Mouse (Mus musculus) heart, embryonic 10.5 days (tissue): ENCODE measurements at regions not wholly inside any gene's neighbourhood (a gene's known extent, or its start where the extent isn't known, plus 50 kb on each side); places are given as distances from the start of the nearest gene placed in this dataset.

ENCODE experiments used
- DNase-seq: peaks from one replicate; pipeline ENCODE4 v3.0.0-alpha.2; 2017; ENCODE audit warnings: low spot score
- H3K27ac ChIP-seq: fragments of 300-500 bp; sonication (generic); 2 replicates; pipeline ENCODE4 v1.5.1; 2016; ENCODE audit warnings: mild to moderate bottlenecking
- H3K27me3 ChIP-seq: fragments of 300-500 bp; sonication (generic); 2 replicates; pipeline ENCODE4 v1.6.1; 2016; ENCODE audit warnings: mild to moderate bottlenecking; ENCODE audit not compliant: poor library complexity, insufficient read depth, severe bottlenecking
- H3K36me3 ChIP-seq: fragments of 300-500 bp; sonication (generic); 2 replicates; pipeline ENCODE4 v1.6.1; 2016; ENCODE audit warnings: mild to moderate bottlenecking, moderate library complexity
- H3K4me1 ChIP-seq: fragments of 300-500 bp; sonication (generic); 2 replicates; pipeline ENCODE4 v1.6.1; 2016; ENCODE audit warnings: mild to moderate bottlenecking
- H3K4me3 ChIP-seq: fragments of 300-500 bp; sonication (generic); 2 replicates; pipeline ENCODE4 v1.5.1; 2016; ENCODE audit warnings: mild to moderate bottlenecking, moderate library complexity
- H3K9me3 ChIP-seq: fragments of 300-500 bp; sonication (generic); 2 replicates; pipeline ENCODE4 v1.6.1; 2016; ENCODE audit warnings: mild to moderate bottlenecking, moderate library complexity
- WGBS: fragments of 180-500 bp; shearing (Covaris S2); methylation state at CpG from one replicate; pipeline ENCODE4 v1.1.7; 2016; 5-methylcytosine and 5-hydroxymethylcytosine counted together

GRCm38 (mm10) chr15:96755951-96756350 lies 56.4 kb upstream of the Slc38a2 start:
- DNase-seq, result no peak
- Histone ChIP-seq H3K27ac (no peak overlapping the region), H3K27me3 (no peaks in the 10 kb centered on the region), H3K9me3 (no peaks in the 10 kb centered on the region), H3K4me3 (no peak overlapping the region), H3K36me3 (no peaks in the 10 kb centered on the region), H3K4me1 (peaks cover 18% of the 10 kb centered on the region)
- 75% methylated on average over 6 of the region's 6 CpGs for WGBS

GRCm38 (mm10) chr15:96755322-96755942 lies 55.9 kb upstream of the Slc38a2 start:
- Histone ChIP-seq H3K27me3 (no peaks in the 10 kb centered on the region), H3K4me3 (no peak overlapping the region), H3K9me3 (no peaks in the 10 kb centered on the region), H3K4me1 (peaks cover 18% of the 10 kb centered on the region), H3K27ac (no peak overlapping the region), H3K36me3 (no peaks in the 10 kb centered on the region)
- DNase-seq, result no peak
- WGBS, result 93% methylated on average over 13 of the region's 13 CpGs

DNA sequence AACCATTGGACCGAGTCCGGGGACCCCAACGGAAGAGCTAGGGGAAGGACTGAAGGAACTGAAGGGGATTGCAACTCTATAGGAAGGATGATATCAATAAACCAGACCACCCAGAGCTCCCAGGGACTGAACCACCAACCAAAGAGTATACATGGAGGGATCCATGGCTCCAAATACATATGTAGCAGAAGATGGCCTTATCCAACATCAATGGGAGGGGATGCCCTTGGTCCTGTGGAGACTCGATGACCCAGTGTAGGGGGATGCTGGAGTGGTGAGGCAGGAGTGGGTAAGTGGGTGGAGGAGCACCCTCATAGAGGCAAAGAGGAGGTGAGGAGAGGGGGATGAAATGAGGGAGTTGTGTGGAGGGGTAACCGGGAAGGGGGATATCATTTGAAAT lies 54.5 kb upstream of the Slc38a2 start:
- H3K4me3 ChIP-seq, result no peak overlapping the region
- H3K27ac ChIP-seq, result no peak overlapping the region
- H3K4me1 ChIP-seq, result peaks cover 28% of the 10 kb centered on the region
- DNase-seq, result no peak
- no peaks in the 10 kb centered on the region for H3K9me3 ChIP-seq
- H3K27me3 ChIP-seq, result no peaks in the 10 kb centered on the region
- H3K36me3 ChIP-seq, result no peaks in the 10 kb centered on the region
- 89% methylated on average over 5 of the region's 5 CpGs for WGBS

DNA sequence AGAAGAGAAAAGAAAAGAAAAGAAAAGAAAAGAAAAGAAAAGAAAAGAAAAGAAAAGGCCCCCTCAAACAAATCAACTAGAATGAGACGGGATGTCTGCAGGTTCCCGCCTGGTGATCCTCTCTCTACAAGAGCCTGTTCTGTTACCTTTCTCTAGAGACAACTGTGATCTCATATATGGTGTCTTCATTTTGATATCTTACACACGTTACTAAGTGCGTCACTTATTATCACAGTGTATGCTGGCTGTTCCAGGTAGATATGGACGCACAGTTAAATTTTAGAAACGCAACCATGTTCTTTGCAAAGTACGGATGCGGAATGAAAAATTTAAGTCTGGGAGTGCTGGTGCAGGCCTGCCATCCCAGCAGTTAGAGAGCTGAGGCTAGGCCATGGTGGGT lies 53.2 kb upstream of the Slc38a2 start:
- peaks cover 30% of the 10 kb centered on the region for H3K4me1 ChIP-seq
- WGBS, result 88% methylated on average over 8 of the region's 8 CpGs
- no peaks in the 10 kb centered on the region for H3K36me3 ChIP-seq
- no peaks in the 10 kb centered on the region for H3K9me3 ChIP-seq
- no peak overlapping the region for H3K4me3 ChIP-seq
- DNase-seq, result no peak
- no peaks in the 10 kb centered on the region for H3K27me3 ChIP-seq
- H3K27ac ChIP-seq, result no peak overlapping the region

DNA sequence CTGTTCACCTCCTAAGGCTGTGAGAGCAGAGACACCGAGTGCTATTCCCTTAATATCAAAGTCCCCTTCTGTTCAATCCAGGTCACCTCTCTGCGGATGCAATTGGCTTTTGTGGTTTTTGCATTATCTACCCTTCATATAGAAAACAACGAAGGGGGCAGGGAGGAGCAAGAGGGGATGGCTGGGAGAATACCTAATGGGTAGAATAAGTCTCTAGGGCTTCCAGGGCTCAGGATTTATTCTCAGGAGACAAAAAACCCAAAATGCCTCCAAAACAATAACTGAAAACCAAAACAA lies 52.5 kb upstream of the Slc38a2 start:
- no peaks in the 10 kb centered on the region for H3K36me3 ChIP-seq
- 74% methylated on average over 3 of the region's 3 CpGs for WGBS
- no peak for DNase-seq
- H3K27ac ChIP-seq, result peak overlapping the region; percentile 85
- H3K9me3 ChIP-seq, result no peaks in the 10 kb centered on the region
- H3K4me3 ChIP-seq, result no peak overlapping the region
- H3K4me1 ChIP-seq, result peaks cover 30% of the 10 kb centered on the region
- no peaks in the 10 kb centered on the region for H3K27me3 ChIP-seq

DNA sequence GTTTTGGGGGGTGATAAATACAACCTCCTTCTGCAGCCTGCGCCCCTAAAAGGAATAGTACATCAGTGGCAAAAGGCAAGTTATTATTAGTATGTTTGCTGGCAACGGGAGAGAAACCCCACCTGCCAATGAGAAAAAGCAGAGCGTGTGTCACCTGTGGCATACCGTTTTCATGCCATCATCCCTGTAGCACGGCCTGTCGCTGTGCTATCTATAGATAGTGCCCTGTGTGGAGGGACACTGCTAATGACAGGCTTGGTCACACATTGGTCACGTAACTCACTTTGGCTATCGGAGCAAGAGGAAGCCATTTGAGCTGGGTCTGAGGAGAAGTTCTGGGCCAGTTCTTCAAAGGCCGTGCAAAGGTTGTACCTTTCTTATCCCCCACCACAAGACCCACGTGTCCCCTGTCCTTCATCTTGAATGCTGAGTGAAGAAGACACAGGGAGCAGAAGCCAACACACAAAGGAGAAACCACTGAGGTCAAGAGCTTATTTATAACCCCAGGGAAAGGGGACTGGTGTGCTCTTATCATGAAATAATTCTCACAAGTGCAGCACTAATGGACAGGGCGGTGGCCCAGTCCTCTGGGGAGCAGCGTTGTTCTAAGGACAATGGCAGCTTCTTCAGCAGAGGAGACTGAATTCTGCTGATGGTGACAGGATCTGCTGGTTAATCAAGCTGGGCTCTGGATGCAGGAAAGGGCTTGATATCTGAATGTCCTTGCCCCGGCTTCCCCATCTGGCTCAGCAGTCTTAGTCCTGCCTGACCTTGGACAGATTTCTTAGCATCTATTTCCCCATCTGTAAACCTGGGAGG lies 51.9 kb upstream of the Slc38a2 start:
- peak overlapping the region; percentile 85 for H3K27ac ChIP-seq
- 45% methylated on average over 13 of the region's 13 CpGs for WGBS

DNA sequence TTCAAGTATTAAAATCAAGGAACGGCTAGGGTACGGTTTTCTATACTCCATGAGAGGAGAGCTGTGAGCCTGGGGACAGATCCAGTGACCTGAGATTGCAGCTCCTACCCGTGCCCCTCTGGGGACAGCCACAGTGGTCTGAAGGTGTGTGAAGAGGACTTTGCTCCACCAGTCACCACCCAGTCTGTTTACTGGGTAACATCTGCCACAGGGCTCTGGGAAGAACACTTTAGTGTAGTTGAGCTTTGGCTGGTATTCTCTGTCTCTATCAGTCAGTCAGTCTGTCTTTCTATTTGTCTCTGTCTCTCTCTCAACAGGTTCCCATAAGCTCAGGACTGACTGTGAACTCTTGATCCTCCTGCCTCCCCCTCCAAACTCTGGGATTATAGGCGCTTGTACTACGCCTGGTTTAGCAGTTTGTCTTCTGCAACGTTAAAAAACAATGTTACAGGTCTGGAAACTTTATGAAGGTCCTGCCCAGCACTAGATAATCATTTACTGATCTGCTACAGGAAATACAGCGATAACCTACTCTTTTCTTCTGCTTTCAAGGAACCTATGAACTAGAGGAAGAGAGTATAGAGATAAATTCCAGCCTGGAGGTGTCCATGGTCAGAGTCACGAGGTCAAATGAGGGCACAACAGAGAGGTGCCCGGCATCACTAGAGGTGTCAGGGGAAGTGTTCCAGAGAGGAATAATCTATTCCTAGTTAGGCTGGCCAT lies 50.2 kb upstream of the Slc38a2 start:
- H3K27ac ChIP-seq, result peak overlapping the region; percentile 89
- 55% methylated on average over 9 of the region's 9 CpGs for WGBS
- H3K4me1 ChIP-seq, result peaks cover 31% of the 10 kb centered on the region
- no peaks in the 10 kb centered on the region for H3K9me3 ChIP-seq
- H3K4me3 ChIP-seq, result no peak overlapping the region
- no peaks in the 10 kb centered on the region for H3K36me3 ChIP-seq
- no peak for DNase-seq
- H3K27me3 ChIP-seq, result no peaks in the 10 kb centered on the region

More for the DNA sequence above, 51.9 kb upstream of the Slc38a2 start:
- no peak for DNase-seq
- no peaks in the 10 kb centered on the region for H3K36me3 ChIP-seq
- peaks cover 29% of the 10 kb centered on the region for H3K4me1 ChIP-seq
- no peaks in the 10 kb centered on the region for H3K9me3 ChIP-seq
- no peaks in the 10 kb centered on the region for H3K27me3 ChIP-seq
- H3K4me3 ChIP-seq, result no peak overlapping the region
